Mouse (Mus musculus) neural tube, embryonic 10.5 days (tissue): ENCODE measurements around the gene Olfr98.
A peak's percentile ranks its signal among the peaks of the same experiment; 100 is the strongest.
"Not testable (repeated sequence)": the region's sequence is repeated elsewhere in the genome, so short reads cannot be mapped to it uniquely, and the experiment has no call there.

Experiments
- DNase-seq: peaks from one replicate; pipeline ENCODE4 v3.0.0-alpha.2; 2017; ENCODE audit warnings: low spot score; ENCODE audit errors: extremely low spot score

Gene Olfr98

DNA sequence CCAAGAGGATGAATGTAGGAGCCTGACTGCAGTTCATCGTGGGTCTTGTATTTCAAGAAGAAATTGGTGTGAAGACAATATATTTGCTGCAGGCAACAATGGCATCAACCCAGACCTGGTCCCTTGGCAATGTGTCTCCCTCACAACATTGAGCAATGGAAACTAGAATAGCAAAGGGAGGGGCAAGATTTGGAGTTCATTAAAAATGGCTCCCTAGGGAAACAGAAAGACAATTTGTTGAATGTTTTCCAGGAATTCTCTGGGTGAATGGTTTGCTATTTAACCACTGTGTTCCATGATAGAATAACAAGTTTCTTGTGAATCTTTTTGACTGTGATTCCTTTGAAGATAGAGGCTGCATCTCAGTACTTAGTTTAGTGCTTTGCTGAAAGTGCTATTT, at the start of gene Olfr98:
Olfr98 (minus strand) TSS at position 124 of the 400 bp plus-strand sequence.
- no peak for DNase-seq

DNA sequence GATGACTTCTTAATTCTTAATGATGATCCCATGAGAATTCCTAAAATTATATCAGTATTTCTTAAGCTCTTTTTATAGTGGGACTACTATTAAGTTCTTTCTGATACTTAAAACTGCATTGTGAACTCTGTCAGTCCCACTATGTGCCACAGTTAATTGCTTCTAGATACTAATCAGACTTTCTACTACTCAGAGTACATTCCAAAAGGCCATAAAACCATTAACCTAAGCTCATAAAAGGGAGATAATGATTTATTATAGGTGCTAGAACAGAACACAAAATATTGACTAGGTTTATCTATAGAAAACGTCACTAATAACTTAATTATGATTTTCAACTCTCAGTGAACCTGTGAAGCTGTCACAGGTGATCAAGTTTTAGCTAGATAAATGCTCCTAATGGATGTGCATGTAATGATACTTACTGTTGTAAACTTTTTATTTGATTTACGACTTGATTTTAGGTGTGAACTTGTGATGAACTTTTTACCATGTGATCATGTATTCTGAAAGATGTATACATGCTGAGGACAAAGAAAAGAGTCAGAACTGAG, 46.7 kb upstream of the Olfr98 start:
- DNase-seq, result no peak

DNA sequence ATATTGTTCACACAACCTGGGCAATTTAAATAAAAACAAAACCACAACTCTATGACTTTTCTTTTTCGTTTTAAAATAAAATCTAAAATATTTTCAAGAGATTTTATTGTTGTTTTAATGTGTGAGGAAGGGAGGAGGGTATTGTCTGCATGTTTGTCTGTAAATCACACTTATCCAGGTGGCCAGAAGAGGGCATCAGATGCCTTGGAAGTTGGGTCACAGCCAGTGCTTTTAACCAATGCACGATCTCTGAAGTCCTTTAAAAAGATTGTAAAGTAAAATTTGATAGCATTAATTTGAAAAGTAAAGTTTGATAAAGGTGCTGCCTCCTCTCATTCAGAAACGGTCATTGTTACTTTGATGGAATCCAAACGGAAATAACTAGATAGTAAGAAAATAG, 44.9 kb upstream of the Olfr98 start:
- no peak for DNase-seq

DNA sequence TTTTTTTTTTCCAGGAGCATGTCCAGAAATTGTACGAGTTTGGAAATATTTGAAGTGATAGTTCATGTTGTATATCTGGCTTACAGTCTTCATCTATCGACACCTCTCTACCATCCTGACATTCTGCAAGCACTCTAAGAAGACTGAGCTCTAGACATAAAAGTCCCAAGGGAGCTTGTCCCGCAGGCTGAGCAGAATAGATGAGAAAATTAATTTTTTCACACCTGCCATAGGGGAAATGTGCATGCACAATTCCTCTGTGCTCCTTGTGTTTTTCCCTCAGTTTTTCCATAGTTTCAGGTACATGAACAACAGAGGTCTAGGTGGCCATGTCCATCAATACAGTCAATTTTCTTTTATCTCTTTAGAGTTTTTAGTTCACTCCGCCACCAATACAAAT, 40.7 kb upstream of the Olfr98 start, which contains the start of gene Olfr101:
Olfr101 (minus strand) TSS at position 101 of the 400 bp plus-strand sequence.
- DNase-seq, result no peak

DNA sequence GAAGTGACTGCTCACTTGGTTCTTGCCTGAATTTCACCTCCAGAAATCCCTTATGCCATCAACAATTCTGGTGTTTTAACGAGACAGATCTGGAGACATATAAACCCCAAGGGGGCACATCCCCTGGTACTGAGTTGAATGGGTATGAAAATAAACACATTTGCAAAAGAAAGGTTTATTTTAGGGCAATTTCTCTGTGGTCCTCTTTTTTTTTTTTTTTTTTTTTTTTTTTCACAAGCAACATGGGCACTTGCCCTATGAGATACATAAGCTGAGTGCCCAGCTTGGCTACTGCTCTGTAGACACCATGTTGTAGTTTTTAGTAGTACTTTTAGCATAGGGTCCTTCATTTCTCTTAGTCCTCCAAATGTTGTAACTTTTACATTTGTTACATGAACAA, 19.8 kb upstream of the Olfr98 start, which contains the start of gene Olfr99:
Olfr99 (minus strand) TSS at position 101 of the 400 bp plus-strand sequence.
- DNase-seq, result no peak

DNA sequence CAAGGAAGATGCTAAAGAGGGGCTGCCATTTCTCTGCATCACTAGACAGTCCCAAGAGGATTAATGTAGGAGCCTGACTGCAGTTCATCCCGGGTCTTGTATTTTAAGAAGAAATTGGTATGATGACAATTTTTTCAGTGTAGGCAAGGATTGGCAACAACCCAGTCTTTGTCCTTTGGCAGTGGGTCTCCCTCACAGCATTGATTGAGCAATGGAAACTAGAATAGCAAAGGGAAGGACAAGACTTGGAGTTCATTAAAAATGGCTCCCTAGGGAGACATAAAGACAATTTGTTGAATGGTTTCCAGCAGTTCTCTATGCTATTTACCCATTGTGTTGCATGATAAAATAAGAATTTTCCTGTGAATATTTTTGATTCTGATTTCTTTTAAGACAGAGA, 16.8 kb upstream of the Olfr98 start:
- no peak for DNase-seq

DNA sequence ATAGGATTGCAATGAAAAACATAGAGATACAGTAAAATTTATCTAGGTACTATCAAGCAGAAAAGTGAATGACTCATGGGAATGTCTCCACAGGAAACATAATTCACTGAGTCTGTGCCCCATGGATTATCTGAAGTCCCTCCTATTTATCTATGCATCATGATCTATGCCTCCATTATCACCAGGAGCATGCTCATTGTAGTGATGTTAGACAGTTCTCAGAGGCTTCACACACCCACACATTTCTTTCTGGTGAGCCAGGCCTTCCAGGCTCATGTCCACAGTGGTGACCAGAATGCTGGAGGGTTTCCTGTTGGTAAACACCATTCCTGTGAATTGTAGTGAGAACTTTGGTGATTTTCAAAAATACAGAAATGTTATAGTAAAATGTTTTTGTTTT, 13.0 kb upstream of the Olfr98 start:
- DNase-seq, result no peak

DNA sequence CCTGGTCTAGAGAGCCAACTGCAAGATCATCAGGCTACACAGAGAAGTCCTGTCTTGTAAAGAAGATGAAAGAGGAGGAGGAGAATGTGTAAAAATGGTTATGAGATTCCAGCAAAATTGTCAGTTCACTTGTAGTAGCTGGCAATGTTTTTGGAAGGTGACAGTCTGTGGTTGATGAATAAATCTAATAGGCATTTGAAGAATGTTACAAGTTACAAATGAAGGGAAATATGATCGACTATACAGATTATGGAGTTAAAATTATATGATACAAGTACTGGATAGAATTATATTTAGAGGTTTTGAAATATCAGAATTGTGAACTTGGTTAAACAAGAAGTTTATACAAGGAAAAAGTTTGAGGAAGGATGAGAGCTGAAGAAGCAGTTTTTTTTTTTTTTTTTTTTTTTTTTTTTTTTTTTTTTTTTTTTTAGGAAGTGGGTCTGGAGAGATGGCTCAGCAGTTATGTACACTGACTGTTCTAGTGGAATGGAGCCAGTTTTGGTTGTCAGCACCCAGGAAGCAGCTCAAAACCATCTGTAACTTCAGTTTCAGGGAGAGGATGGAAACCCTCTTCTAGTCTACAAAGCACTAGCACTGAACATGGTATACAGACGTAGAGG, 12.2 kb upstream of the Olfr98 start:
- no peak for DNase-seq

DNA sequence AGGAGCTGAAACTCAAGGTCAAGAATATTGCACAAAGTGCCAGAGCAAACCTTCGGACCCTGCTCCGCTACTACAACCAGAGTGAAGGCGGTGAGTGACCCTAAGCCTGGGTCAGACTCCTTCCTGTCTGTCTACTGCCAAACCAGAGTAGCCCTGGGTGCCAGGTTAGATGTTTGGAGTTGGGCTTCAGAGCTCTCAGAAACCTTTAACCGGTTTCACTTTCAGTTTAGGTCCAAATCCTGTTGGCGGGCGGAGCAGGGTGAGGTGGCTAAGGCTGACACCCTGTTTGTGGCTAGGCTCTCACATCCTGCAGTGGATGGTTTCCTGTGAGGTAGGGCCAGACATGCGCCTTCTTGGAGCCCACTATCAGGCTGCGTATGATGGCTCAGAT, 7.1 kb upstream of the Olfr98 start:
- peak; percentile 14 for DNase-seq

DNA sequence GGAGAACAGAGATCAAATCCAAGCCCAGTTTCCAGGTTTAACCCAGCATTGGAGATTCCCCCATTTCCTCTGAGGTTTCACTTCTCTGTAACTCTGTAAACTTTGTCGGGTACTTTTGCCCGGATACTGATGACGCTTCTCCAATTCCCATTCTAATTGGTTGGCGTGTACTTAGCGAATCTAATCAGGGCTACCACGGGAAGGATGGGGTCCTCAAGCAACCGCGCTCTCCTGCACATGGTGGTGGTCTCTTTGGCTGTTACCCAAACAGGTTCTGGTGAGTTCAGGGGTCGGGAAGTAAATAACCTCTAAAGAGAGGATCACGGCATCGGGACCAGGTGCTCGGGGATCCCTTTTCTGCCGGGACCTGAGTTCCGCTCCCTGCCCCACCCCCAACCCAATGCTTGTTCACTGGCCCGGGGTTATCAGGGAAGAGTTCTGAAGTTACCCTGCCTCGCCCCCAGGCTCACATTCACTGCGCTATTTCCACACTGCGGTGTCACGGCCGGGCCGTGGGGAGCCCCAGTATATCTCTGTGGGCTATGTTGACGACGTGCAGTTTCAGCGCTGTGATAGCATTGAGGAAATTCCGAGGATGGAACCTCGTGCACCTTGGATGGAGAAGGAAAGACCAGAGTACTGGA, 6.6 kb upstream of the Olfr98 start, which contains the start of gene H2-M3:
H2-M3 (plus strand) TSS at position 163 of the 644 bp plus-strand sequence.
- DNase-seq, result peak; percentile 87

DNA sequence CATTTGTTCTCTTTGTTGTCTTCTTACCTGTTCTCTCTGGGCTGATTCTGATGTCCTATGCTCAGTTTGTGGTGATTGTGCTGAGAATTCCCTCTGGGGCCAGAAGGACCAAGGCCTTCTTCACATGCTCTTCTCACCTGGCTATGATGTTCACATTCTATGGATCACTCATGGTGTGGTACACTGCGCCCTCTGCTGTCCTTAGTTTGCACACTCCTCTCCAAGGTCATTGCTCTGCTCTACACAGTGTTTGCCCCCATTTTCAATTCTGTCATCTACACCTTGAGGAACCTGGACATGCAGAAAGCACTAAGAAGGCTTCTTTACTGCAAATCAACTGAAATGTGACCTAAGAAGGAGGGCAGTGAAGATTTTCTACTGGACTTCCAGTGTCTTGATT, 13.0 kb downstream of the Olfr98 start:
- no peak for DNase-seq

DNA sequence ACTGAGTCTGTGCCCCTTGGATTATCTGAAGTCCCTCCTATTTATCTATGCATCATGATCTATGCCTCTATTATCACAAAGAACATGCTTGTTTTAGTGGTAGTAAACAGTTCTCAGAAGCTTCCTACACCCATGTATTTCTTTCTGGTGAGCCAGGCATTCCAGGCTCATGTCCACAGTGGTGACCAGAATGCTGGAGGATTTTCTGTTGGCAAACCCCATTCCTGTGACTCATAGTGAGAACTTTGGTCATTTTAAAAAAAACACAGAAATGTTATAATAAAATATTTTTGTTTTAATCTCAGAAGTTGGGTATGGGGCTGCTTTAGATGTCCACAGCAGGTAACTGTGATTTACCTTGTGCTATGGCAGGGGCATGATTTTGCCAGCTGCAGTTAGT, 14.1 kb downstream of the Olfr98 start:
- DNase-seq, result no peak

DNA sequence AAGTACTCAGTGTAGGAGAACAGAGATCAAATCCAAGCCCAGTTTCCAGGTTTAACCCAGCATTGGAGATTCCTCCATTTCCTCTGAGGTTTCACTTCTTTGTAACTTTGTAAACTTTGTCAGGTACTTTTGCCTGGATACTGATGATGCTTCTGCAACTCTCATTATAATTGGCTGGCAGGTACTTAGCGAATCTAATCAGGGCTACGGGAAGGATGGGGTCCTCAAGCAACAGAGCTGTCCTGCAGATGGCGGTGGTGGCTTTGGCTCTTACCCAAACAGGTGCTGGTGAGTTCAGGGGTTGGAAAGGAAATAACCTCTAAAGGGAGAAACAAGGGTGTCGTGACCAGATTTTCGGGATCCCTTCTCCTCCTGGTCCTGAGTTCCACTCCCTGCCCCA, 16.8 kb downstream of the Olfr98 start:
- DNase-seq, result no peak

DNA sequence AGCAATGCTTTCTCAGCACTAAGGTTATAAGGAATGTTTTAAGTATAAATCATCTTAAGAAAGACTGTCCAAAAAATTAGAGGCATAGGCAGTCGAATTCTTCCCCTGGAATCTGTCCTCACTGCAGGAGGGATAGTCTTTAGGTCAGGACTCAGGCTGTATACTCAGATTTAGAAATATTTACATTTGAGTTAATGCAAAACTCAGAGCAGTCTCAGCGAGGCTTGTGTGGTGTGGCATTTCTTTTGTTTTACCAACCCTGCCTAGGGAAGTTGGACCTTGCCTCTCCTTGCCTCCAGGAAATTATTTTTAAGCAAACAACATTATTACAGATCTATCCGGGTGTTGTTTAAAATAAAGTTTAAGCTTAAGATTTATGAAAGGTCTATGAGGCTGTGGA, 21.4 kb downstream of the Olfr98 start:
- DNase-seq, result no peak

DNA sequence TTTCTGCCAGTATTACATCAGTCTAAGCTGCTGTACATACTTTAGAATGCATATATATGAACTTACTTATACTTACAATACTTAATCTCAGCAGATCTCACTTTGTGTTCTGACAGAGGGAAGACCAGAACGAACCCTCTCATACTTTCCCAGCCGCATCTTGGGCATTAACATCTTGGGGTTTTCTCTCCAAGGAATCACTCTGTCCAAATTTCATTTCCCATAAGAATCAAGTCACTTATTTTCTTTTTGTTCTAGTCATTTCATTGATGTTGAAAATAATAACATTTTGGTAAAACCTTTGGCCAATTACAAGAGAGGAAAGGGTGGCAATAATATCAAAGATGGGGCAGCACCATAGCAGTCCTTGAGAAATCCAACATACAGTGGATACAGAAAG, 26.3 kb downstream of the Olfr98 start, which contains the start of gene Olfr97:
Olfr97 (minus strand) TSS at position 101 of the 400 bp plus-strand sequence.
- DNase-seq, result not testable (repeated sequence)

DNA sequence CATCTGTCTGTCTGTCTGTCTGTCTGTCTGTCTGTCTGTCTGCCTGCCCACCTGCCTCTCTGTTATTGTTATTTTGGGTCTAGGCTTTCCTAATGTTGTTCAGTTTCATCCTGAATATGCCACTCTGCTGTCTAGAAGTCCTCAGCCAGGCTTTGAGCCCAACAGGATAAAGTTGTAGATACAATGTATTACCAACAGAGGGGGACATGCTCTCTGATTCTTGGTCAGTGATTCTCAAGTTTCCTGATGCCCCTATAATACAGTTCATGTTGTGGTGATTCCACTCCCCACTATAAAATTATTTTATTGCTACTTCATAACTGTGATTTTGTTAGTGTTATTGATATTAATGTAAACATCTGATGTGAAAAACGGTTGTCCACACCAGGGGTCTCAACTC, 41.7 kb downstream of the Olfr98 start:
- DNase-seq, result no peak

DNA sequence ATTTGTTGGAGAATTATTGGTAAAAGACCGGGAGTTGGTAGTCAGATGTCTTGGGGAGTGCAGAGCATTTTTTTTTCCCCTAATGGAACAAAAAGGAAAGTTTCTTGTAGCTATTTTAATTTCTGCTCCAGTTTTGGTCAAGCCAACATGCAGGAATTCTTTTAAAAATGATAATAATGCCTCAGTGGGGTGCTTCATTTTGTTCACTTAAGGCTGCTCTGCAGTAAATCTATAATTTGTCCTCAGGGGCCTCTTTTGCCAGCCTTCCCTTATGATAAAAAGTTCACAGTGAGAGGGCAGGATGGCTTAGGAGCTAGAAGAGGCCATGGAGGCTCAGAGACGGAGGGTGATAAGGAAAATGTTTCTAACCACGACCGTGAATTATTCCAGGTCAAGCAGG, 43.7 kb downstream of the Olfr98 start, which contains the start of gene Olfr96:
Olfr96 (plus strand) TSS at position 301 of the 400 bp plus-strand sequence.
- no peak for DNase-seq

DNA sequence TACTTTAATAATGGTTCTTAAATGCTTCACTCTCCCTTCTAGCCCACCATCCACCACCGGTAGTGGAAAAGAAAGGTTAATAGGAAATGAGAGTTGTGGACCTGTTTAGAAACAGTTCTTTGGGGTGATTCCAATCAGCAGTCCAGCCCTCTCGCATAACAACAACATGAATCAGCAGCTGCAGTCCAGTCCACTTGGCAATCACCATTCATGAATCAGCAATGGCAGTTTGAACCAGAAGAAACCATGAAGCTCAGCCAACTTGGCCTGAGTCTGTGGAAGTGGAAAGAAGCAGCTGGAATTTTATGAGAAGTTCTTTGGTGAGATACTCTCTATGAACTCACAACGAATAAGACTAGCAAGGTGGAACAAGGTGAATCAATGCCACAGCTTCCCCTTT, 45.1 kb downstream of the Olfr98 start:
- no peak for DNase-seq

DNA sequence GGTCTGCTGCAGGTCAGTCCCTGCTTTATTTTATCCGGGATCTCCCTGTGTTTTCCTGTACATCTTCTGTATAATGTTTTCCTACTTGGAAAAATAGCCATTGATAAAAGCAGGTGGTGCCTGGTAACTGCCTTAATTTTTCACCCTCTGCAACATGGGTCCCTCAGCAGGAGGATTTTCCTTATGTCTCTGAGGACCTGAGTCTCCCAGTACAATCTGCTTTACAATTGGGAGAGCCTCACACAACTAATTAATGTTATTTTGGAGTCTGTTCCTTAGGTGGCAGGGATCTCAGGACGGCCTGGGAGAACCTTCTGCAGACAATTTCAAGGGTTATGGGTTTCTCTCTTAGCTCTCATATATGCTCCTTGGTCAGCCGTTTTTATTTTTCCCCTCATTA, 50.5 kb downstream of the Olfr98 start, which contains the start of gene Olfr95:
Olfr95 (minus strand) TSS at position 101 of the 400 bp plus-strand sequence.
- DNase-seq, result no peak
